Mouse (Mus musculus) MEL (cell line): ENCODE measurements around the gene Palld. TPM values are rescaled to one million over a fixed set of nuclear protein-coding genes. Genes with fewer than 3 reads are reported as not detected.

Source experiments
- DNase-seq: peaks from one replicate; pipeline ENCODE4 v3.0.0; 2011; ENCODE audit warnings: low read depth, low spot score
- H3K27ac ChIP-seq: 2 replicates; pipeline ENCODE4 v1.5.1; 2012; ENCODE audit warnings: low read depth, mild to moderate bottlenecking, control low read depth, low read length, moderate library complexity; ENCODE audit not compliant: control insufficient read depth
- H3K27me3 ChIP-seq, 2 experiments: fragments of 150-350 bp in 1 of 2; sonication (generic) in 1 of 2; 2 replicates each; pipeline ENCODE4 v1.6.1; 2012; ENCODE audit warnings: low read length in 2 of 2, mild to moderate bottlenecking in 2 of 2, improper control_type of control experiment in 1 of 2, moderate library complexity in 1 of 2; ENCODE audit not compliant: insufficient read depth in 2 of 2, control insufficient read depth in 1 of 2
- H3K36me3 ChIP-seq, 2 experiments: 2 replicates each; pipeline ENCODE4 v1.6.1; 2012 to 2014; ENCODE audit warnings: low read length in 2 of 2, improper control_type of control experiment in 1 of 2, inconsistent platforms in 1 of 2, mild to moderate bottlenecking in 1 of 2; ENCODE audit not compliant: insufficient read depth in 2 of 2, control insufficient read depth in 1 of 2
- H3K4me1 ChIP-seq, 2 experiments: fragments of 150-350 bp in 1 of 2; sonication (generic) in 1 of 2; 2 replicates each; pipeline ENCODE4 v1.6.1; 2012; ENCODE audit warnings: low read length in 2 of 2, improper control_type of control experiment in 1 of 2, mild to moderate bottlenecking in 1 of 2; ENCODE audit not compliant: insufficient read depth in 2 of 2, control insufficient read depth in 1 of 2
- H3K4me3 ChIP-seq, 2 experiments: fragments of 150-350 bp in 1 of 2; sonication (generic) in 1 of 2; 2 replicates each; pipeline ENCODE4 v1.5.1; 2012; ENCODE audit warnings: low read depth in 2 of 2, low read length in 2 of 2, mild to moderate bottlenecking in 2 of 2, moderate library complexity in 2 of 2, control low read depth in 1 of 2, improper control_type of control experiment in 1 of 2; ENCODE audit not compliant: control insufficient read depth in 1 of 2, insufficient read depth in 1 of 2
- H3K79me2 ChIP-seq: 2 replicates; pipeline ENCODE4 v1.6.1; 2012; ENCODE audit warnings: mild to moderate bottlenecking, low read length, moderate library complexity; ENCODE audit not compliant: control insufficient read depth, poor library complexity, insufficient read depth
- H3K9ac ChIP-seq: 2 replicates; pipeline ENCODE4 v1.6.1; 2012; ENCODE audit warnings: low read depth, mild to moderate bottlenecking, control low read depth, low read length, moderate library complexity; ENCODE audit not compliant: control insufficient read depth, poor library complexity, severe bottlenecking
- H3K9me3 ChIP-seq: fragments of 150-350 bp; sonication (generic); replicated peaks from 2 replicates; pipeline ENCODE4 v1.6.1; 2012; ENCODE audit warnings: mild to moderate bottlenecking, low read length, improper control_type of control experiment, moderate library complexity; ENCODE audit not compliant: insufficient read depth
- BHLHE40 ChIP-seq: IDR thresholded peaks from 2 replicates; pipeline ENCODE4 v1.6.1; 2012; ENCODE audit warnings: low read depth, mild to moderate bottlenecking, inconsistent platforms, low read length, improper control_type of control experiment, borderline replicate concordance
- CHD1 ChIP-seq: IDR thresholded peaks from 2 replicates; pipeline ENCODE4 v1.6.1; 2012; ENCODE audit warnings: low read depth, mild to moderate bottlenecking, inconsistent platforms, low read length, improper control_type of control experiment
- CHD2 ChIP-seq: IDR thresholded peaks from 2 replicates; pipeline ENCODE4 v1.6.1; 2011; ENCODE audit warnings: low read length, improper control_type of control experiment
- E2F4 ChIP-seq: IDR thresholded peaks from 2 replicates; pipeline ENCODE4 v1.6.1; 2011; ENCODE audit warnings: low read depth, low read length, improper control_type of control experiment, borderline replicate concordance
- ELF1 ChIP-seq: IDR thresholded peaks from 2 replicates; pipeline ENCODE4 v1.6.1; 2014; ENCODE audit warnings: low read depth, mild to moderate bottlenecking, inconsistent platforms, low read length, improper control_type of control experiment, moderate library complexity
- ETS1 ChIP-seq: IDR thresholded peaks from 2 replicates; pipeline ENCODE4 v1.6.1; 2012; ENCODE audit warnings: low read depth, mild to moderate bottlenecking, inconsistent platforms, low read length, improper control_type of control experiment, moderate library complexity
- GABPA ChIP-seq: IDR thresholded peaks from 2 replicates; pipeline ENCODE4 v1.6.1; 2012; ENCODE audit warnings: low read depth, mild to moderate bottlenecking, inconsistent platforms, low read length, improper control_type of control experiment, moderate library complexity
- KAT2A ChIP-seq: conservative IDR thresholded peaks from 2 replicates; pipeline ENCODE4 v1.6.1; 2012; ENCODE audit warnings: low read depth, low read length, improper control_type of control experiment, inconsistent platforms
- MAFK ChIP-seq: IDR thresholded peaks from 2 replicates; pipeline ENCODE4 v1.6.1; 2011; ENCODE audit warnings: low read depth, mild to moderate bottlenecking, low read length, improper control_type of control experiment, borderline replicate concordance
- MAX ChIP-seq: IDR thresholded peaks from 2 replicates; pipeline ENCODE4 v1.6.1; 2011; ENCODE audit warnings: low read length, improper control_type of control experiment
- MEF2A ChIP-seq: IDR thresholded peaks from 2 replicates; pipeline ENCODE4 v1.6.1; 2014; ENCODE audit warnings: low read depth, mild to moderate bottlenecking, inconsistent platforms, low read length, improper control_type of control experiment; ENCODE audit not compliant: poor library complexity, insufficient replicate concordance, severe bottlenecking; ENCODE audit errors: extremely low read depth
- MYC ChIP-seq: IDR thresholded peaks from 2 replicates; pipeline ENCODE4 v1.6.1; 2011; ENCODE audit warnings: low read depth, mild to moderate bottlenecking, low read length, improper control_type of control experiment, moderate library complexity
- POLR2A ChIP-seq, 2 experiments: IDR thresholded peaks; 2 replicates each; pipeline ENCODE4 v1.6.1; 2011 to 2012; ENCODE audit warnings: low read length in 2 of 2, mild to moderate bottlenecking in 2 of 2, control low read depth in 1 of 2, improper control_type of control experiment in 1 of 2, low read depth in 1 of 2, moderate library complexity in 1 of 2; ENCODE audit not compliant: control insufficient read depth in 1 of 2, insufficient read depth in 1 of 2, poor library complexity in 1 of 2
- POLR2AphosphoS2 ChIP-seq: IDR thresholded peaks from 2 replicates; pipeline ENCODE4 v1.6.1; 2011; ENCODE audit warnings: low read length, improper control_type of control experiment
- RAD21 ChIP-seq: IDR thresholded peaks from 2 replicates; pipeline ENCODE4 v1.6.1; 2011; ENCODE audit warnings: mild to moderate bottlenecking, low read depth, low read length, improper control_type of control experiment
- SIN3A ChIP-seq: IDR thresholded peaks from 2 replicates; pipeline ENCODE4 v1.6.1; 2012; ENCODE audit warnings: low read length, improper control_type of control experiment, inconsistent platforms
- TCF12 ChIP-seq: IDR thresholded peaks from 2 replicates; pipeline ENCODE4 v1.6.1; 2014; ENCODE audit warnings: low read depth, mild to moderate bottlenecking, inconsistent platforms, low read length, improper control_type of control experiment, moderate library complexity
- UBTF ChIP-seq: IDR thresholded peaks from 2 replicates; pipeline ENCODE4 v1.6.1; 2012; ENCODE audit warnings: low read depth, mild to moderate bottlenecking, inconsistent platforms, low read length, improper control_type of control experiment, moderate library complexity, borderline replicate concordance; ENCODE audit not compliant: insufficient read depth
- USF1 ChIP-seq: IDR thresholded peaks from 2 replicates; pipeline ENCODE4 v1.6.1; 2014; ENCODE audit warnings: low read depth, mild to moderate bottlenecking, inconsistent platforms, low read length, improper control_type of control experiment, moderate library complexity
- USF2 ChIP-seq, 2 experiments: IDR thresholded peaks; 2 replicates each; pipeline ENCODE4 v1.6.1; 2011 to 2012; ENCODE audit warnings: improper control_type of control experiment in 2 of 2, low read length in 2 of 2, borderline replicate concordance in 1 of 2, inconsistent platforms in 1 of 2, low read depth in 1 of 2, mild to moderate bottlenecking in 1 of 2; ENCODE audit not compliant: insufficient read depth in 1 of 2
- ZKSCAN1 ChIP-seq: IDR thresholded peaks from 2 replicates; pipeline ENCODE4 v1.6.1; 2012; ENCODE audit warnings: low read depth, mild to moderate bottlenecking, inconsistent platforms, low read length, improper control_type of control experiment, moderate library complexity
- ZMIZ1 ChIP-seq: IDR thresholded peaks from 2 replicates; pipeline ENCODE4 v1.6.1; 2012; ENCODE audit warnings: low read depth, mild to moderate bottlenecking, inconsistent platforms, low read length, improper control_type of control experiment, moderate library complexity
- ZNF384 ChIP-seq: IDR thresholded peaks from 2 replicates; pipeline ENCODE4 v1.6.1; 2012; ENCODE audit warnings: low read depth, mild to moderate bottlenecking, inconsistent platforms, low read length, improper control_type of control experiment
- polyA plus RNA-seq, 2 experiments: library from polyadenylated mRNA; stranded (reverse) in 1 of 2; unstranded in 1 of 2; fragments of >175 nt in 1 of 2; fragments of >200 nt in 1 of 2; gene quantifications; 2 replicates each; pipeline versions ENCODE4 v1.2.1 to v1.2.4; 2012; ENCODE audit warnings: low replicate concordance in 2 of 2, low read depth in 1 of 2; ENCODE audit not compliant: insufficient read length in 2 of 2, insufficient read depth in 1 of 2, missing spikeins in 1 of 2
- total RNA-seq: library from RNA; depleted of rRNA; stranded (reverse); fragments of 300-350 nt; gene quantifications from 2 replicates; pipeline ENCODE4 v1.2.3, GENCODE M21; 2012

Gene Palld
- total and polyA plus RNA-seq, 3 experiments = 0.23 to 1.9 TPM; not detected in 1

DNA sequence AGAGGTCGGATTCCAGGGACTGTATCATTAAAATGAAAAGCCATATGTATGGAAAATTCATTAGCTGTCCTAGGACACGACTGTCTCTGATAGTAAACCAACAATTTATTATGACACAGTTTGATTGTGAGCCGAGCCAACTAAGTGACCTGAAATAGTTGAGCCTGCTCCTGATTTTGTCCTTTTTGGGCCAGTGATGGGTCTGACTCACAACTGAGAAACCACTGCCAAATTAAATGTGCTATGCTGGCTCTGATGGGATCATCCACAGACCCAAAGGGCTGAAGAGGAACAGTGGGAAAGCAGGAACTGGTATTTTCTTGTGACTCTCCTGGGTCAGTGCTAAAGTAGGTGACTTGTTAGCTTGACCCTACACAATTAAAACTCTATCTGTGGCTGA lies 305.6 kb downstream of the Palld start:
- TF ChIP-seq POLR2A (IDR thresholded peaks at IDR 0.05; ENCODE audit: control insufficient read depth in 1 of 2, insufficient read depth in 1 of 2, low read depth in 1 of 2, low read length in 2 of 2, poor library complexity in 1 of 2) (no peak), E2F4 (no peak), ELF1 (no peak), MYC (no peak), USF1 (no peak), ZMIZ1 (no peak), MAX (no peak), GABPA (no peak), RAD21 (no peak)
- Histone ChIP-seq H3K36me3 (no peaks in the 10 kb centered on the region), H3K27ac (no peak overlapping the region), H3K79me2 (no peaks in the 10 kb centered on the region), H3K9me3 (no peaks in the 10 kb centered on the region), H3K9ac (no peak overlapping the region), H3K4me1 (no peaks in the 10 kb centered on the region), H3K4me3 (no peak overlapping the region), H3K27me3 (no peaks in the 10 kb centered on the region; a peak in 1 of 4 replicates)
- DNase-seq = no peak

DNA sequence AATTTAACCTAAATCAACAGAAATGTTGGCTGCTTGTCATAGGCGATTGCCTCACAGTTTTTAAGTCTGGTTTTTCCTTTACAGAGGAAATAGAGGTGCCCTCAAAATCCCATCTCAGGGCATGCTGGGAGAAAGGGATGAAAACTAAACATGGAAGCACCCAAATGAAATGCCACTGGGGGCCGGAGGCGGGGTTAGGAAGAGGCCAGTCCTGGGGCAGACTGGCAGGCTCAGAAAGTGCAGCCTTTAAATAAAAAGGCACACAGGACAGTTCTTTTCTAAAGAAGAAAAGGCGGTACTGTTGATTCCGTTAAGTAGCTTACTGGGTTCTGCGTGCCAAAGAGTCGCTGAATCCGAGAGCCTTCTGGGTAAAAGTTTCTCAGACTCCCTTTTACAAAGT lies 311.0 kb downstream of the Palld start:
- Histone ChIP-seq H3K27me3 (no peaks in the 10 kb centered on the region; a peak in 1 of 4 replicates), H3K79me2 (no peaks in the 10 kb centered on the region), H3K4me1 (no peaks in the 10 kb centered on the region), H3K4me3 (no peak overlapping the region), H3K9ac (no peak overlapping the region), H3K36me3 (no peaks in the 10 kb centered on the region), H3K27ac (no peak overlapping the region), H3K9me3 (no peaks in the 10 kb centered on the region)
- no peak for DNase-seq
- TF ChIP-seq CHD1 = no peak
- TF ChIP-seq USF2 (IDR thresholded peaks at IDR 0.05; ENCODE audit: borderline replicate concordance in 1 of 2, insufficient read depth in 1 of 2, low read depth in 1 of 2, low read length in 2 of 2) = no peak
- no peak for TF ChIP-seq TCF12
- TF ChIP-seq UBTF = no peak
- no peak for TF ChIP-seq CHD2
- TF ChIP-seq BHLHE40 = no peak
- no peak for TF ChIP-seq ZNF384
- TF ChIP-seq SIN3A = no peak
- no peak for TF ChIP-seq RAD21
- no peak for TF ChIP-seq KAT2A
- no peak for TF ChIP-seq MEF2A
- TF ChIP-seq MAX = no peak
- TF ChIP-seq MAFK = no peak
- TF ChIP-seq ELF1 = no peak
- no peak for TF ChIP-seq ETS1
- no peak for TF ChIP-seq POLR2A (IDR thresholded peaks at IDR 0.05; ENCODE audit: control insufficient read depth in 1 of 2, insufficient read depth in 1 of 2, low read depth in 1 of 2, low read length in 2 of 2, poor library complexity in 1 of 2)
- TF ChIP-seq ZKSCAN1 = no peak
- no peak for TF ChIP-seq POLR2AphosphoS2
